Mouse (Mus musculus) limb, embryonic 11.5 days (tissue): Measurements from ENCODE around the gene Senp3. TPM values are rescaled to one million over a fixed set of nuclear protein-coding genes. Genes with fewer than 3 reads are reported as not detected.
"Not testable (repeated sequence)": the region's sequence is repeated elsewhere in the genome, so short reads cannot be mapped to it uniquely, and the experiment has no call there.

Experiments
- ATAC-seq: fragments of 200-750 bp; cut with Nextera tagmentation; 2 replicates; pipeline ENCODE4 v1.8.0; 2017; ENCODE audit warnings: low read depth; ENCODE audit not compliant: insufficient number of reproducible peaks, low FRiP score, low TSS enrichment
- DNase-seq: peaks from one replicate; pipeline ENCODE4 v3.0.0-alpha.2; 2015; ENCODE audit warnings: low spot score
- H3K27ac ChIP-seq: fragments of 300-500 bp; sonication (generic); replicated peaks from 2 replicates; pipeline ENCODE4 v1.5.1; 2014; ENCODE audit warnings: low read depth, mild to moderate bottlenecking, low read length
- H3K27me3 ChIP-seq: fragments of 300-500 bp; sonication (generic); 2 replicates; pipeline ENCODE4 v1.6.1; 2014; ENCODE audit warnings: mild to moderate bottlenecking, low read length, mixed read lengths; ENCODE audit not compliant: control insufficient read depth, insufficient read depth
- H3K36me3 ChIP-seq: fragments of 300-500 bp; sonication (generic); 2 replicates; pipeline ENCODE4 v1.6.1; 2014; ENCODE audit warnings: mild to moderate bottlenecking, low read length, moderate library complexity, mixed read lengths; ENCODE audit not compliant: control insufficient read depth, insufficient read depth
- H3K4me1 ChIP-seq: fragments of 300-500 bp; sonication (generic); 2 replicates; pipeline ENCODE4 v1.6.1; 2014; ENCODE audit warnings: low read length, mixed read lengths; ENCODE audit not compliant: control insufficient read depth, insufficient read depth
- H3K4me2 ChIP-seq: fragments of 300-500 bp; sonication (generic); 2 replicates; pipeline ENCODE4 v1.6.1; 2014; ENCODE audit warnings: low read depth, mild to moderate bottlenecking, moderate library complexity; ENCODE audit not compliant: severe bottlenecking
- H3K4me3 ChIP-seq: fragments of 300-500 bp; sonication (generic); 2 replicates; pipeline ENCODE4 v1.5.1; 2014; ENCODE audit warnings: low read depth, low read length
- H3K9ac ChIP-seq: fragments of 300-500 bp; sonication (generic); 2 replicates; pipeline ENCODE4 v1.6.1; 2014; ENCODE audit warnings: mild to moderate bottlenecking, low read length
- H3K9me3 ChIP-seq: fragments of 300-500 bp; sonication (generic); 2 replicates; pipeline ENCODE4 v1.6.1; 2016; ENCODE audit warnings: low read length; ENCODE audit not compliant: control insufficient read depth
- WGBS: fragments of 180-500 bp; shearing (Covaris S2); extraction: QIAGEN DNeasy Blood & Tissue Kit; methylation state at CpG from one replicate; pipeline ENCODE4 v1.1.7; 2014; 5-methylcytosine and 5-hydroxymethylcytosine counted together
- polyA plus RNA-seq: library from polyadenylated mRNA; unstranded; fragments of >200 nt; fragmentation: Nextera tagmentation; extraction: Ambion mirVana; gene quantifications from 2 replicates; pipeline ENCODE4 v1.2.1, GENCODE M21; 2014

The Senp3 gene
- polyA plus RNA-seq: 125 and 127 TPM in 2 replicates

- Histone ChIP-seq H3K4me3 (peak within 1 kb of the TSS; percentile 66), H3K4me1 (peaks cover 8% of the 10 kb centered on the region; the same call in 1 of the 2 replicates), H3K27ac (peak within 1 kb of the TSS; percentile 92), H3K4me2 (peak within 1 kb of the TSS; percentile 92), H3K9ac (peak within 1 kb of the TSS; percentile 80), H3K27me3 (no peaks in the 10 kb centered on the region), H3K9me3 (no peaks in the 10 kb centered on the region), H3K36me3 (peaks cover 9% of the 10 kb centered on the region; the same call in 1 of the 2 replicates)
- ATAC-seq (peak; percentile 90), DNase-seq (peak; percentile 99)
- WGBS: under 1% methylated on average over 77 of the region's 80 CpGs
These were observed at the start of gene Senp3 for GRCm38 (mm10) chr11:69681314-69682208. TSS of gene Senp3 (minus strand) at chr11:69682084.

- H3K9ac ChIP-seq, H3K4me2 ChIP-seq, H3K27me3 ChIP-seq, H3K4me1 ChIP-seq, ATAC-seq, DNase-seq, H3K4me3 ChIP-seq, H3K9me3 ChIP-seq, H3K27ac ChIP-seq: not testable (repeated sequence)
- H3K36me3 ChIP-seq: peaks cover 23% of the 10 kb centered on the region
- WGBS: 87% methylated on average over 2 of the region's 3 CpGs
These were observed 49.5 kb upstream of the Senp3 start for GRCm38 (mm10) chr11:69731408-69731807.

- no peak overlapping the region for H3K4me3 ChIP-seq
- H3K4me2 ChIP-seq: no peak overlapping the region
- WGBS: 23% methylated on average over 3 of the region's 3 CpGs
- H3K9ac ChIP-seq: no peak overlapping the region
- peak; percentile 74 for DNase-seq
- no peaks in the 10 kb centered on the region for H3K4me1 ChIP-seq
- no peaks in the 10 kb centered on the region for H3K9me3 ChIP-seq
- no peaks in the 10 kb centered on the region for H3K27me3 ChIP-seq
- peaks cover under 1% of the 10 kb centered on the region; the same call in 1 of the 2 replicates for H3K36me3 ChIP-seq
- no peak overlapping the region for H3K27ac ChIP-seq
- ATAC-seq: no peak
These were observed 47.2 kb upstream of the Senp3 start for GRCm38 (mm10) chr11:69729063-69729462.

- Histone ChIP-seq H3K27me3 (no peaks in the 10 kb centered on the region), H3K4me1 (no peaks in the 10 kb centered on the region), H3K36me3 (no peaks in the 10 kb centered on the region), H3K27ac (no peak overlapping the region), H3K4me3 (no peak overlapping the region), H3K4me2 (no peak overlapping the region), H3K9me3 (no peaks in the 10 kb centered on the region), H3K9ac (no peak overlapping the region)
- DNase-seq: no peak
- WGBS: 38% methylated on average over 5 of the region's 5 CpGs
- no peak for ATAC-seq
These were observed 44.1 kb upstream of the Senp3 start for GRCm38 (mm10) chr11:69725951-69726350.

GRCm38 (mm10) chr11:69723074-69723473, 41.2 kb upstream of the Senp3 start:
- WGBS: 53% methylated on average over 2 of the region's 2 CpGs
- Histone ChIP-seq H3K36me3 (no peaks in the 10 kb centered on the region), H3K4me2 (no peak overlapping the region), H3K4me3 (no peak overlapping the region), H3K27me3 (no peaks in the 10 kb centered on the region), H3K9ac (no peak overlapping the region), H3K27ac (no peak overlapping the region), H3K9me3 (no peaks in the 10 kb centered on the region), H3K4me1 (peaks cover 2% of the 10 kb centered on the region; the same call in 1 of the 2 replicates)
- DNase-seq (no peak), ATAC-seq (no peak)

- no peak for DNase-seq
- no peak overlapping the region for H3K4me3 ChIP-seq
- no peaks in the 10 kb centered on the region for H3K27me3 ChIP-seq
- peaks cover 5% of the 10 kb centered on the region; the same call in 1 of the 2 replicates for H3K4me1 ChIP-seq
- no peaks in the 10 kb centered on the region for H3K9me3 ChIP-seq
- H3K4me2 ChIP-seq: no peak overlapping the region
- H3K36me3 ChIP-seq: no peaks in the 10 kb centered on the region
- no peak overlapping the region for H3K9ac ChIP-seq
- ATAC-seq: no peak
- WGBS: 74% methylated on average over 6 of the region's 6 CpGs
- no peak overlapping the region for H3K27ac ChIP-seq
These were observed 39.0 kb upstream of the Senp3 start for GRCm38 (mm10) chr11:69720852-69721251.

GRCm38 (mm10) chr11:69719423-69719822, 37.5 kb upstream of the Senp3 start:
- 74% methylated on average over 6 of the region's 6 CpGs for WGBS

GRCm38 (mm10) chr11:69718661-69719060, 36.8 kb upstream of the Senp3 start:
- Histone ChIP-seq H3K4me2 (no peak overlapping the region), H3K9me3 (no peaks in the 10 kb centered on the region), H3K36me3 (no peaks in the 10 kb centered on the region), H3K27me3 (no peaks in the 10 kb centered on the region), H3K27ac (no peak overlapping the region), H3K4me1 (peaks cover 8% of the 10 kb centered on the region; the same call in 1 of the 2 replicates), H3K9ac (no peak overlapping the region), H3K4me3 (no peak overlapping the region)
- DNase-seq: peak; percentile 45
- ATAC-seq: no peak
- WGBS: 26% methylated on average over 15 of the region's 15 CpGs

More at GRCm38 (mm10) chr11:69719423-69719822, 37.5 kb upstream of the Senp3 start:
- Histone ChIP-seq H3K4me2 (no peak overlapping the region), H3K9me3 (no peaks in the 10 kb centered on the region), H3K27ac (no peak overlapping the region), H3K36me3 (no peaks in the 10 kb centered on the region), H3K4me1 (peaks cover 8% of the 10 kb centered on the region; the same call in 1 of the 2 replicates), H3K4me3 (no peak overlapping the region), H3K9ac (no peak overlapping the region), H3K27me3 (no peaks in the 10 kb centered on the region)
- DNase-seq (no peak), ATAC-seq (no peak)
